Mouse (Mus musculus): Measurements from ENCODE around the gene Rassf1.

- TF ChIP-seq GATA1 (IDR thresholded peaks at IDR 0.05; ENCODE audit: borderline replicate concordance, low read length) (no peak), FLI1 (IDR thresholded peaks at IDR 0.05; ENCODE audit: low read length) (no peak)
Measured at GRCm38 (mm10) chr9:107538711-107539110, 12.6 kb upstream of the Rassf1 start.

Data from megakaryocyte, embryonic 14.5 days (primary cell).